Comparison of ENCODE assay signal across 10 mouse cellular contexts in the genomic region with DNA sequence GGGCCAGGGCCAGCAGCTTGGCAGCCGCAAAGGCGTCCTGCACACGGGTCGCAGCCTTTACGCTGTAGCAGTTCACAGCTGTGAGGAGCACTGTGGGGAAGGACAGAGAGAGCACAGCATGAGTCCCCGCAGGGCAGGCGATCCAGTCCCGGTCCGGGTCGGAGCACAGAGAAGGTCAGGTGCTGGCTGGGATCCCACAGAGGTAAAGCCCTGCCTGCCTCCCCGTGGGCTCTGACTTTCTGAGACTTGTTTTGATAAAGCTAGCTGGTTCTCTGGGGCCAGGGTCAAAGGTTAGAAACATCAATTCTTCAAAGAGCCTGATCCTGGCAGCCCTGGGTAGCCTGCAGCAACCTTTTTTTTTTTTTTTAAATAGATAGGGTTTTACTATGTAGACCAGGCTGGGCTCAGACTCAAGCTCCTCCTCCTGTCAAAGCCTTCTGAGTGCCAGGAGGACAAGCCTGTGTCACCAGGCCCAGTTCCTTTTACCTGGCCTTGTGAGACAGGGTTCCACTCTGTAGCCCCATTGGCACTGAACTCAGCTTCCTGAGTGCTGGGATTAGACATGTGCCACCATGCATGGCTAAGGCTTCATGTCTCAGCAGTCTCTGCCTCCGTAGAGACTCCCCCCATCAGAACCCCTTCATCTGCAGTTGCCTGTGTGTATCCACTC. TPM values are rescaled to one million over a fixed set of nuclear protein-coding genes. Genes with fewer than 3 reads are reported as not detected.
A peak's percentile ranks its signal among the peaks of the same experiment; 100 is the strongest.
DNase-seq lines count a peak whose midpoint lies in the region; ATAC-seq and TF ChIP-seq lines count a peak whose summit lies in the region.
"Had no signal": no experiment of that assay in that cellular context is flagged by ENCODE, and none has a peak within 500 bp of the region (broad histone marks: within the 10 kb centered on the region; RNA-seq: fewer than 3 reads in every experiment).

No protein-coding gene starts in this region.

- H3K27me3 ChIP-seq in intestine, postnatal 0 days (replicated peaks; ENCODE audit: control insufficient read depth, insufficient read depth, low read length), result no peaks in the 10 kb centered on the region

- no peaks in the 10 kb centered on the region for H3K36me3 ChIP-seq in intestine, postnatal 0 days (ENCODE audit: control insufficient read depth, insufficient read depth)

- peak overlapping the region; percentile 57 for H3K4me2 ChIP-seq in intestine, postnatal 0 days (replicated peaks; ENCODE audit: low read depth)

- no peak for ATAC-seq in intestine, postnatal 0 days

- DNase-seq in kidney, adult 11 months, result peak; percentile 63
- no peak for DNase-seq in kidney, postnatal 10 days
- peak; percentile 60 for DNase-seq in embryo, embryonic 10 days (ENCODE audit: low spot score)
- DNase-seq in mesoderm, embryonic 11.5 days (ENCODE audit: low read depth, low spot score), result peak; percentile 43
- no peak for DNase-seq in ovary, postnatal 10 days (ENCODE audit: low spot score)
- no peak for DNase-seq in thymus, postnatal 25 days
- no peak for DNase-seq in spleen, postnatal 4 days (ENCODE audit: low spot score in 2 of 2)
- DNase-seq: thymus, postnatal 36 days had no signal

- peaks cover 16% of the 10 kb centered on the region for H3K4me1 ChIP-seq in intestine, postnatal 0 days (replicated peaks; ENCODE audit: control insufficient read depth, insufficient read depth, low read length)

- TF ChIP-seq CTCF in intestine, postnatal 0 days (IDR thresholded peaks at IDR 0.05; ENCODE audit: low read depth), result no peak

- no peaks in the 10 kb centered on the region for H3K9me3 ChIP-seq in intestine, postnatal 0 days (ENCODE audit: control insufficient read depth)
- H3K9me3 ChIP-seq: G1E had no signal

- H3K9ac ChIP-seq in intestine, postnatal 0 days (ENCODE audit: low read depth, low read length), result no peak overlapping the region; the same call in 1 of the 2 replicates

- peak overlapping the region; percentile 94; the same call in 1 of the 2 replicates for H3K27ac ChIP-seq in intestine, postnatal 0 days (ENCODE audit: low read depth, low read length)

- H3K4me3 ChIP-seq in intestine, postnatal 0 days (ENCODE audit: low read depth, low read length), result no peak overlapping the region

- 35% methylated on average over 12 of the region's 12 CpGs for WGBS in intestine, postnatal 0 days

RNA-seq across cellular contexts. Expression of gene Slc7a5, which starts 10.9 kb away (rescaled TPM):
- polyA plus RNA-seq in intestine, postnatal 0 days (2015; fragmentation: Nextera tagmentation; extraction: Ambion mirVana), result 4.7 and 6.1 TPM in 2 replicates

RNA-seq across cellular contexts. Expression of gene Car5a, which starts 48.1 kb away (rescaled TPM):
- polyA plus RNA-seq in intestine, postnatal 0 days (2015; fragmentation: Nextera tagmentation; extraction: Ambion mirVana), result 10.1 and 11.1 TPM in 2 replicates

RNA-seq across cellular contexts. Expression of gene Banp, which starts 52.9 kb away (rescaled TPM):
- 9.4 and 9.5 TPM in 2 replicates for polyA plus RNA-seq in intestine, postnatal 0 days (2015; fragmentation: Nextera tagmentation; extraction: Ambion mirVana)

Comparison
In these comparisons a context has a peak if more than half of its experiments do, and no peak if none do; other contexts are left out.
1. DNase-seq: peak in kidney, adult 11 months (single experiment), embryo, embryonic 10 days (single experiment) and mesoderm, embryonic 11.5 days (single experiment); none in kidney, postnatal 10 days (single experiment), ovary, postnatal 10 days (single experiment), thymus, postnatal 25 days (single experiment) and spleen, postnatal 4 days (0 of 2).